Mouse (Mus musculus) megakaryocyte-erythroid progenitor cell, adult 5-6 weeks (primary cell): ENCODE data around the gene Cyp3a25. TPM values are rescaled to one million over a fixed set of nuclear protein-coding genes. Genes with fewer than 3 reads are reported as not detected.
"Not testable (repeated sequence)": the region's sequence is repeated elsewhere in the genome, so short reads cannot be mapped to it uniquely, and the experiment has no call there.

Experiments used
- ATAC-seq: replicated peaks from 2 replicates; pipeline ENCODE4 v1.8.0; 2016; ENCODE audit warnings: mild to moderate bottlenecking, inconsistent platforms; ENCODE audit not compliant: severe bottlenecking, poor library complexity, low FRiP score, low TSS enrichment
- total RNA-seq, 2 experiments: library from RNA; stranded (forward) in 1 of 2; stranded (reverse) in 1 of 2; fragments of 200-1000, 215-1000 nt in 1 of 2; fragments of >200 nt in 1 of 2; fragmentation: Nextera tagmentation in 1 of 2; gene quantifications; 2 replicates each; pipeline ENCODE4 v1.2.3; 2014 to 2017

Gene Cyp3a25
- total RNA-seq (2014; fragmentation: Nextera tagmentation) (not detected in 2 replicates), total RNA-seq (2017) (not detected in 2 replicates)

GRCm38 (mm10) chr5:146009509-146009908 is at the start of gene Cyp3a25:
TSS of gene Cyp3a25 (minus strand) at chr5:146009618.
- not testable (repeated sequence) for ATAC-seq

GRCm38 (mm10) chr5:146021136-146021535 is 11.7 kb upstream of the Cyp3a25 start:
- ATAC-seq = no peak

GRCm38 (mm10) chr5:146018275-146018674 is 8.9 kb upstream of the Cyp3a25 start:
- no peak for ATAC-seq

GRCm38 (mm10) chr5:146011251-146011650 is 1.8 kb upstream of the Cyp3a25 start:
- ATAC-seq = no peak

GRCm38 (mm10) chr5:145967080-145967479 is 42.3 kb downstream of the Cyp3a25 start:
- ATAC-seq = no peak

Other genes with a start within 250 kb of the Cyp3a25 start
- gene Cyp3a44, start 203.7 kb downstream of the Cyp3a25 start, total RNA-seq (2014; fragmentation: Nextera tagmentation) = not detected in 2 replicates
- gene Cyp3a44, start 203.7 kb downstream of the Cyp3a25 start, total RNA-seq (2017) = not detected in 2 replicates
- gene Cyp3a11, start 129.7 kb downstream of the Cyp3a25 start, total RNA-seq (2014; fragmentation: Nextera tagmentation) = not detected in 2 replicates
- gene Cyp3a11, start 129.7 kb downstream of the Cyp3a25 start, total RNA-seq (2017) = not detected in 2 replicates
- gene Cyp3a59, start 69.6 kb upstream of the Cyp3a25 start, total RNA-seq (2014; fragmentation: Nextera tagmentation) = not detected in 2 replicates
- not detected in 2 replicates for gene Cyp3a59, start 69.6 kb upstream of the Cyp3a25 start, total RNA-seq (2017)
- not detected in 2 replicates for gene Gm5565, start 150.9 kb upstream of the Cyp3a25 start, total RNA-seq (2014; fragmentation: Nextera tagmentation)
- not detected in 2 replicates for gene Gm5565, start 150.9 kb upstream of the Cyp3a25 start, total RNA-seq (2017)
- gene Gm6309, start 161.1 kb upstream of the Cyp3a25 start, total RNA-seq (2014; fragmentation: Nextera tagmentation) = not detected in 2 replicates
- gene Gm6309, start 161.1 kb upstream of the Cyp3a25 start, total RNA-seq (2017) = not detected in 2 replicates
- not detected in 2 replicates for gene 1700001J03Rik, start 175.7 kb upstream of the Cyp3a25 start, total RNA-seq (2014; fragmentation: Nextera tagmentation)
- not detected in 2 replicates for gene 1700001J03Rik, start 175.7 kb upstream of the Cyp3a25 start, total RNA-seq (2017)
- gene Rnf6, start 211.9 kb upstream of the Cyp3a25 start, total RNA-seq (2014; fragmentation: Nextera tagmentation) = 14.0 and 15.1 TPM in 2 replicates
- gene Rnf6, start 211.9 kb upstream of the Cyp3a25 start, total RNA-seq (2017) = 25.2 and 34.4 TPM in 2 replicates
- 60.4 and 70.3 TPM in 2 replicates for gene Cdk8, start 221.6 kb upstream of the Cyp3a25 start, total RNA-seq (2014; fragmentation: Nextera tagmentation)
- 51.7 and 60.3 TPM in 2 replicates for gene Cdk8, start 221.6 kb upstream of the Cyp3a25 start, total RNA-seq (2017)